Mouse (Mus musculus) small intestine, adult 2 months (tissue): Measurements from ENCODE around the gene Slc36a2.

Experiments used
- CTCF ChIP-seq: fragments of 200-500 bp; IDR thresholded peaks from 2 replicates; pipeline ENCODE4 v1.5.1; 2012; ENCODE audit warnings: low read depth, mild to moderate bottlenecking, control low read depth, inconsistent platforms, low read length, moderate library complexity, mixed read lengths; ENCODE audit not compliant: insufficient replicate concordance, insufficient read length; ENCODE audit errors: extremely low read depth
- POLR2A ChIP-seq: fragments of 200-500 bp; IDR thresholded peaks from 2 replicates; pipeline ENCODE4 v1.6.1; 2012; ENCODE audit warnings: low read depth, mild to moderate bottlenecking, control low read depth, inconsistent platforms, low read length, moderate library complexity

DNA sequence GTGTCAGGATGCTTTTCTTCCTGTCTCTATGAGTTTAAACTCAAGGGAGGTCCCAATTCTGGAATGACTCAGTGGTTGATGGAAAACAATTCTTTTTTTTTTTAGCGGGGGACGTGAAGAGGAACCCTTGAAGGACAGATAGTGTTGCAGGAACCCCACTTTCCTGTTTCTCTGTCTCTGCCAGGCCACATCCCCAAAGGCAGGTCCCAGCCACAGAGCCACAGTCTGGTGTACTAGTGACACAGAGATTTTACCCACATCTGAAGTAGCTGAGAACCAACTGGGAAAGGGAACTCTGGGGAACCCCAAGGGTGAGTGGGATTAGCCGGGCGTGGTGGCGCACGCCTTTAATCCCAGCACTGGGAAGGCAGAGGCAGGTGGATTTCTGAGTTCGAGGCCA is 19.1 kb downstream of the Slc36a2 start:
- TF ChIP-seq CTCF = no peak
- no peak for TF ChIP-seq POLR2A
